Mouse (Mus musculus) layer of hippocampus, adult 18-20 months (tissue): ENCODE measurements at regions not wholly inside any gene's neighbourhood (a gene's known extent, or its start where the extent isn't known, plus 50 kb on each side); places are given as distances from the start of the nearest gene placed in this dataset.
"Not testable (repeated sequence)": the region's sequence is repeated elsewhere in the genome, so short reads cannot be mapped to it uniquely, and the experiment has no call there.

ENCODE experiments used
- DNase-seq, 2 experiments: peaks; one replicate each; pipeline ENCODE4 v3.0.0; 2022; ENCODE audit warnings: low spot score in 2 of 2

DNA sequence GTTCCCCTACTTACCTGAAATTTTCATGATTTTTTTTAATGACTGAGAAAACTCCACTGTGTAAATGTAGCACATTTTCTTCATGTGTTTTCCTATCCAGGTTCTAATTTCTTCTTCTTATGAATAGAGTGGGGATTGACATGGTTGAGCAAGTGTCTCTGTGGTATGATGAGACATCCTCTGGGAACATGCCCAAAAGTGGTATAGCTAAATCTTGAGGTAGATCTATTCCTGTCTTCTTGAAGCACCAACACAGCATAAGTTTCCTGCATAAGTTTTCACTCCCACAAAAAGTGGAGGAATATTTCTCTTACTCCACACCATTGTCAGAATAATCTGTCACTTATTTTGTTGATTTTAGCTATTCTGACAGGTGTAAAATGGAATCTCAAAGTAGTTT, 161.1 kb upstream of the Oprm1 start:
- no peak for DNase-seq

DNA sequence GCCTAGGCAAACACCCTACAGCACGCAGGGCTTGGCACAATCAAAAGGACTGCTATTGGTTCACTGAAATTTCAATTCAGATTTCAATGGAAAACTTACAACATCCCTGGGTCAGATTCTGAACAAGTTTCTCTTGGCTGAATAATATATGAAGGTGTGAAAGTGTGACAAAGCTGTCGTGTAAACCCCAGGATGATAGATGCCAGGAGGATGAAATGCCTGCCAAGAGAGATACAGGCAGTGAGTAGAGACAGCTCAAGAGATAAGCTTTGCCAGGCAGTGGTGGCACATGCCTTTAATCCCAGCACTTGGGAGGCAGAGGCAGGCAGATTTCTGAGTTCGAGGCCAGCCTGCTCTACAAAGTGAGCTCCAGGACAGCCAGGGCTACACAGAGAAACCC, 159.7 kb upstream of the Oprm1 start:
- DNase-seq: not testable (repeated sequence)

DNA sequence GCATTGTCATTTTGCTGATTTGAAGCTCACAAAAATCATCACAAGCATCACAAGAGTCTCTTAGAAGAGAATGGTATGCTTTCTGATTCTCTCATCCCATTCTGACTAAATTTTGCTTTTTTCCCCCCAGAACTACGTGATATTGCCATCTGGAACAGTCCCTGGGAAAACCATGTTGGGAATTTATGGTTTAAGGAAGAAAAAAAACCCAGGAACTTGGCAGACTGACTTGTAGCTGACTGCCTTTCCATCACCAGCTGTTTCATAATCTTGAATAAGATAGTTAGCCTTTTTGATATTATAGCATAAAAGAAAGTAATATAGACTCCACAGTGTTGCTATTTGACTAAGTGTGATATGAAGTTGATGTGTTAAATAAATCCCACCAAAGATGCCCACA, 110.7 kb upstream of the Oprm1 start:
- DNase-seq: peak; percentile 9 to 20

DNA sequence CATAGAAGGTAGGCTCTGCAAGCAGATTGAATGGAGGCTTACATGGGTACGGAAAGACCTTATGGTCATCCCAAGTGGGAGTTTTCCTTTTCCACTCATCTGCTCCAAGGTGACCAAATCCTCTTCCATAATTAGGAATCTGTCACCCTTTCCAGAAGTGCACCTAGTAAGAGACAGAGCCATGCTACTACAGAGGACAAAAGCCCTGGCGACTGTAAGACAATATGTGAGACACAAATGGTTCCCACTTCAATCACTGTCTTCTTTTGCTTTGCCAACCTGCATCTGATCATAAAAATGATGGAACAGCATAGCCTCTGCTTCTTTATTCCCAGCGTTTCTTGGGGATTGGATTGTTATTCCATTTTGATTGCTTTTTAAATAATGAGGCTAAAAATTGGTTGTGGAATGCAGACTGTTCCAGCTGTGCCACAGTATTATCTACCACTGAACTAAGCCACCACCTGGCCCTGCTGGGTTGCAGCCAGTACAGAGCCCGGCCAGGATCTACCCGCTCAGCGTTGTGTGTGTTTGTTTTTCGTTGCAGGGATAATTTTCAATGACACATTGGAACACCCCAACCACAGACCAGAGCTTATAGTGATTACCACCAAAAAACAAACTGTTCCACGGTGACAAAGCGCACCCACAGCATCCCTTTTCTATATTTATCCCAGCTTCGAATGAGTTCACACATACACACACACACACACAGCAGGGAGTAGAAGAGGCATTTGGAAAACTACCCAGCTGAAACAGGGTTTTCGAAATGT, 72.8 kb upstream of the Oprm1 start:
- peak; percentile 1 to 30 for DNase-seq

DNA sequence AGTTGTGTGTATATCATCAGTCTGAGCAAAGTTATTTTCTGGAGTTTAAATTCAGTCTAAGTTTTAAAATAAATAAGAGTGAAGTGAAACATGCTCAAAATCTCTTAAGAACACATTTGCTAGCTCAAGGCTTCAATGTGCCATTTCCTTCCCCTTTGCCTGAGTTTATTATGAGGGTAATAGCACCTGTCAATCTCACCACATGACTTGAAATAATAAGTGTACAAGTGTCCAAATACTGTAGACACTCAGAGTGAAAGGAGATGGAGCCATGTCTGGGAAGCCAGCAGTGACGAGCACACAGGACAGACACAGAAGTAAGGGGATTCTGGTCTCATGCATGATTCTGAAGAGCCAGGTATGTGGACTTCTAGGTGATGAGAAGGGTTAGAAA, 72.2 kb upstream of the Oprm1 start:
- no peak for DNase-seq
